In genomic region chr16:35065724-35066123, GRCm38 (mm10) we compare ENCODE assay signal across 21 mouse cellular contexts. TPM values are rescaled to one million over a fixed set of nuclear protein-coding genes. Genes with fewer than 3 reads are reported as not detected.
A peak's percentile ranks its signal among the peaks of the same experiment; 100 is the strongest.
DNase-seq lines count a peak whose midpoint lies in the region; ATAC-seq lines count a peak whose summit lies in the region.
"Had no signal": no experiment of that assay in that cellular context is flagged by ENCODE, and none has a peak within 500 bp of the region (broad histone marks: within the 10 kb centered on the region; RNA-seq: fewer than 3 reads in every experiment).

No protein-coding gene starts in this region.

- H3K9me3 ChIP-seq in forebrain, embryonic 14.5 days (replicated peaks; ENCODE audit: control insufficient read depth, low read length): no peaks in the 10 kb centered on the region
- H3K9me3 ChIP-seq in forebrain, embryonic 12.5 days: no peaks in the 10 kb centered on the region
- no peaks in the 10 kb centered on the region for H3K9me3 ChIP-seq in midbrain, embryonic 11.5 days (ENCODE audit: control insufficient read depth, low read length)
- H3K9me3 ChIP-seq in midbrain, embryonic 10.5 days (replicated peaks): no peaks in the 10 kb centered on the region
- H3K9me3 ChIP-seq in midbrain, embryonic 14.5 days (ENCODE audit: control insufficient read depth, low read length): no peaks in the 10 kb centered on the region
- H3K9me3 ChIP-seq: embryonic facial prominence, embryonic 15.5 days; G1E; heart, embryonic 13.5 days; intestine, embryonic 15.5 days; limb, embryonic 10.5 days had no signal

- no peak overlapping the region for H3K9ac ChIP-seq in forebrain, embryonic 14.5 days (ENCODE audit: low read length)
- H3K9ac ChIP-seq in forebrain, embryonic 12.5 days: no peak overlapping the region
- no peak overlapping the region for H3K9ac ChIP-seq in midbrain, embryonic 11.5 days (ENCODE audit: low read length)
- H3K9ac ChIP-seq in midbrain, embryonic 14.5 days (replicated peaks; ENCODE audit: low read length): no peak overlapping the region
- H3K9ac ChIP-seq: embryonic facial prominence, embryonic 15.5 days; heart, embryonic 13.5 days; intestine, embryonic 15.5 days; liver, postnatal 0 days had no signal

- WGBS in forebrain, embryonic 14.5 days: 57% methylated on average over 6 of the region's 6 CpGs
- 69% methylated on average over 6 of the region's 6 CpGs for WGBS in forebrain, embryonic 12.5 days
- WGBS in midbrain, embryonic 11.5 days: 85% methylated on average over 6 of the region's 6 CpGs
- 91% methylated on average over 6 of the region's 6 CpGs for WGBS in midbrain, embryonic 10.5 days
- 53% methylated on average over 6 of the region's 6 CpGs for WGBS in midbrain, embryonic 14.5 days

- H3K36me3 ChIP-seq in forebrain, embryonic 14.5 days (ENCODE audit: control insufficient read depth, insufficient read depth, low read length): 0 out of 2 replicates have a peak, but pooled peaks cover 8% of the 10 kb centered on the region
- peaks cover 5% of the 10 kb centered on the region; the same call in 1 of the 2 replicates for H3K36me3 ChIP-seq in forebrain, embryonic 12.5 days (replicated peaks)
- no peaks in the 10 kb centered on the region for H3K36me3 ChIP-seq in midbrain, embryonic 11.5 days (ENCODE audit: control insufficient read depth, insufficient read depth, low read length)
- H3K36me3 ChIP-seq in midbrain, embryonic 10.5 days: peaks cover 9% of the 10 kb centered on the region
- peaks cover 3% of the 10 kb centered on the region; the same call in 1 of the 2 replicates for H3K36me3 ChIP-seq in midbrain, embryonic 14.5 days (ENCODE audit: control insufficient read depth, insufficient read depth, low read length)
- H3K36me3 ChIP-seq: intestine, embryonic 15.5 days had no signal

- H3K27ac ChIP-seq in forebrain, embryonic 14.5 days (ENCODE audit: low read depth, low read length): no peak overlapping the region
- no peak overlapping the region for H3K27ac ChIP-seq in forebrain, embryonic 12.5 days
- no peak overlapping the region for H3K27ac ChIP-seq in midbrain, embryonic 11.5 days (ENCODE audit: low read depth, low read length)
- H3K27ac ChIP-seq in midbrain, embryonic 10.5 days (replicated peaks): no peak overlapping the region
- no peak overlapping the region for H3K27ac ChIP-seq in midbrain, embryonic 14.5 days (replicated peaks; ENCODE audit: low read depth, low read length)
- H3K27ac ChIP-seq: embryonic facial prominence, embryonic 15.5 days; heart, embryonic 13.5 days; intestine, embryonic 15.5 days; limb, embryonic 10.5 days had no signal

- H3K4me2 ChIP-seq in forebrain, embryonic 14.5 days (ENCODE audit: low read length): no peak overlapping the region
- no peak overlapping the region for H3K4me2 ChIP-seq in forebrain, embryonic 12.5 days
- no peak overlapping the region for H3K4me2 ChIP-seq in midbrain, embryonic 11.5 days
- H3K4me2 ChIP-seq in midbrain, embryonic 14.5 days (ENCODE audit: low read length): no peak overlapping the region
- H3K4me2 ChIP-seq: embryonic facial prominence, embryonic 15.5 days; heart, embryonic 13.5 days; intestine, embryonic 15.5 days had no signal

- no peaks in the 10 kb centered on the region for H3K4me1 ChIP-seq in forebrain, embryonic 14.5 days (ENCODE audit: control insufficient read depth, insufficient read depth, low read length)
- peaks cover 9% of the 10 kb centered on the region for H3K4me1 ChIP-seq in forebrain, embryonic 12.5 days
- no peaks in the 10 kb centered on the region; the same call in 1 of the 2 replicates for H3K4me1 ChIP-seq in midbrain, embryonic 11.5 days (ENCODE audit: control insufficient read depth, insufficient read depth, low read length)
- H3K4me1 ChIP-seq in midbrain, embryonic 10.5 days: peaks cover 2% of the 10 kb centered on the region; the same call in 1 of the 2 replicates
- no peaks in the 10 kb centered on the region for H3K4me1 ChIP-seq in midbrain, embryonic 14.5 days (ENCODE audit: control insufficient read depth, insufficient read depth, low read length)
- H3K4me1 ChIP-seq: embryonic facial prominence, embryonic 15.5 days; intestine, embryonic 15.5 days had no signal

- no peak for ATAC-seq in forebrain, embryonic 14.5 days
- no peak for ATAC-seq in forebrain, embryonic 12.5 days (ENCODE audit: low FRiP score)
- no peak for ATAC-seq in midbrain, embryonic 11.5 days (ENCODE audit: low FRiP score)
- no peak for ATAC-seq in midbrain, embryonic 14.5 days (ENCODE audit: low FRiP score, low TSS enrichment)
- ATAC-seq: intestine, embryonic 15.5 days; liver, postnatal 0 days had no signal

- H3K27me3 ChIP-seq in forebrain, embryonic 14.5 days (replicated peaks; ENCODE audit: control insufficient read depth, insufficient read depth, low read length): no peaks in the 10 kb centered on the region
- H3K27me3 ChIP-seq in forebrain, embryonic 12.5 days: no peaks in the 10 kb centered on the region
- no peaks in the 10 kb centered on the region for H3K27me3 ChIP-seq in midbrain, embryonic 11.5 days (ENCODE audit: control insufficient read depth, insufficient read depth, low read length)
- no peaks in the 10 kb centered on the region for H3K27me3 ChIP-seq in midbrain, embryonic 10.5 days (ENCODE audit: low read depth, poor library complexity, severe bottlenecking)
- H3K27me3 ChIP-seq in midbrain, embryonic 14.5 days (ENCODE audit: control insufficient read depth, insufficient read depth, low read length): no peaks in the 10 kb centered on the region
- H3K27me3 ChIP-seq: embryonic facial prominence, embryonic 15.5 days; heart, embryonic 13.5 days; intestine, embryonic 15.5 days had no signal

- DNase-seq in forebrain, embryonic 14.5 days (ENCODE audit: low spot score): peak; percentile 19
- peak; percentile 56 for DNase-seq in midbrain, embryonic 11.5 days (ENCODE audit: low spot score, missing footprints)
- no peak for DNase-seq in midbrain, embryonic 10.5 days (ENCODE audit: low spot score)
- peak; percentile 24 for DNase-seq in midbrain, embryonic 14.5 days
- peak; percentile 67 for DNase-seq in retina, postnatal 1 day
- no peak for DNase-seq in cerebellum, adult 9-11 months
- no peak for DNase-seq in cerebellum, adult 18-20 months
- DNase-seq: cerebellum, adult 8-10 months; heart, postnatal 36 days; kidney, adult 9 months; kidney, postnatal 25 days; liver, postnatal 0 days; lung, postnatal 14 days; right cerebral cortex, postnatal 25 days; thymus, postnatal 36 days had no signal

- H3K4me3 ChIP-seq in forebrain, embryonic 14.5 days (ENCODE audit: low read depth, low read length): no peak overlapping the region
- H3K4me3 ChIP-seq in forebrain, embryonic 12.5 days (replicated peaks): no peak overlapping the region
- H3K4me3 ChIP-seq in midbrain, embryonic 11.5 days (ENCODE audit: low read depth, low read length): no peak overlapping the region
- no peak overlapping the region for H3K4me3 ChIP-seq in midbrain, embryonic 10.5 days
- no peak overlapping the region for H3K4me3 ChIP-seq in midbrain, embryonic 14.5 days (replicated peaks; ENCODE audit: low read depth, low read length)
- H3K4me3 ChIP-seq: embryonic facial prominence, embryonic 15.5 days; heart, embryonic 13.5 days; intestine, embryonic 15.5 days; limb, embryonic 10.5 days had no signal

RNA-seq across cellular contexts. Expression of gene Hacd2, which starts 43.5 kb away (rescaled TPM):
- 19.8 and 32.1 TPM in 2 replicates for polyA plus RNA-seq in forebrain, embryonic 14.5 days (2014; fragmentation: Nextera tagmentation; extraction: Ambion mirVana)
- 42.6 and 44.0 TPM in 2 replicates for polyA plus RNA-seq in forebrain, embryonic 12.5 days (2016; fragmentation: Nextera tagmentation; extraction: Ambion mirVana)
- polyA plus RNA-seq in midbrain, embryonic 11.5 days (2014; fragmentation: Nextera tagmentation; extraction: Ambion mirVana): 27.2 and 28.6 TPM in 2 replicates
- 70.4 and 79.0 TPM in 2 replicates for polyA plus RNA-seq in midbrain, embryonic 10.5 days (2016; fragmentation: Nextera tagmentation; extraction: Ambion mirVana)
- 25.9 and 26.2 TPM in 2 replicates for polyA plus RNA-seq in midbrain, embryonic 14.5 days (2014; fragmentation: Nextera tagmentation; extraction: Ambion mirVana)

Comparison
In these comparisons a context has a peak if more than half of its experiments do, and no peak if none do; other contexts are left out.
1. DNase-seq: peak in forebrain, embryonic 14.5 days (single experiment), midbrain, embryonic 11.5 days (single experiment), midbrain, embryonic 14.5 days (single experiment) and retina, postnatal 1 day (single experiment); none in midbrain, embryonic 10.5 days (single experiment), cerebellum, adult 9-11 months (single experiment) and cerebellum, adult 18-20 months (0 of 2).